Mouse (Mus musculus): ENCODE results near the gene Sox15. TPM values are rescaled to one million over a fixed set of nuclear protein-coding genes. Genes with fewer than 3 reads are reported as not detected.

The Sox15 gene
- polyA plus RNA-seq, 1 experiment from 2014 or later = not detected

DNA sequence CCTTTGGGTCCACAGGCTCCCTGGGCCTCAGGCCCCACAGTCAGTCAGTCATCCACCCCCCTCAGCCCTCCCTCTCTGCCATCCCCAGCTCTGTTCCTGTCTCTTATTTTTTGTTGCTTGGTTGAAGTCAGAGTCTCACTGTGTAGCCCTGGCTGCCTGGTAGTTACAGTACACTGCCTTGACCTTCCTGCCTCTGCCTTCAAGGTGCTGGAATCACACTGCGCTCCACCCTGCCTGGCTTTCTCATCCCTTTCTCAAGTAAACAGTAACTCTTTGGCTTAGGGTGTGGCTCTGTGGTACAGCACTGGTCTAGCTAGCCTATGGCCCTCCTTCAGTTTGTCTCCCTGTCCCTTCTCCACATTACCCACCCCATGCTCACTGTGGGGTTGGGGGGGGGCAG is 34.8 kb downstream of the Sox15 start:
- H3K9ac ChIP-seq (ENCODE audit: low read length) = no peak overlapping the region
- 95% methylated on average over 1 of the region's 1 CpGs for WGBS
- H3K27me3 ChIP-seq (ENCODE audit: control insufficient read depth, insufficient read depth, low read length) = no peaks in the 10 kb centered on the region
- H3K27ac ChIP-seq (ENCODE audit: low read length) = no peak overlapping the region
- H3K4me1 ChIP-seq (ENCODE audit: control insufficient read depth, insufficient read depth, low read length) = peaks cover 14% of the 10 kb centered on the region
- ATAC-seq (replicated peaks; ENCODE audit: extremely low read depth, insufficient read depth, low FRiP score) = no peak
- no peaks in the 10 kb centered on the region for H3K9me3 ChIP-seq (replicated peaks; ENCODE audit: control insufficient read depth, low read length)
- H3K36me3 ChIP-seq (ENCODE audit: control insufficient read depth, insufficient read depth) = no peaks in the 10 kb centered on the region
- no peak overlapping the region for H3K4me2 ChIP-seq (ENCODE audit: low read depth, low read length)
- H3K4me3 ChIP-seq (ENCODE audit: low read length) = no peak overlapping the region

- Histone ChIP-seq H3K9ac (ENCODE audit: low read length) (no peak overlapping the region), H3K4me3 (ENCODE audit: low read length) (no peak overlapping the region), H3K36me3 (ENCODE audit: control insufficient read depth, insufficient read depth) (no peaks in the 10 kb centered on the region), H3K27me3 (ENCODE audit: control insufficient read depth, insufficient read depth, low read length) (no peaks in the 10 kb centered on the region), H3K9me3 (replicated peaks; ENCODE audit: control insufficient read depth, low read length) (no peaks in the 10 kb centered on the region), H3K4me2 (ENCODE audit: low read depth, low read length) (no peak overlapping the region), H3K4me1 (ENCODE audit: control insufficient read depth, insufficient read depth, low read length) (peaks cover 11% of the 10 kb centered on the region), H3K27ac (ENCODE audit: low read length) (no peak overlapping the region)
- whole genome bisulfite sequencing = 65% methylated on average over 9 of the region's 9 CpGs
- no peak for ATAC-seq (replicated peaks; ENCODE audit: extremely low read depth, insufficient read depth, low FRiP score)
These were observed 37.2 kb downstream of the Sox15 start for GRCm38 (mm10) chr11:69692196-69692811.

DNA sequence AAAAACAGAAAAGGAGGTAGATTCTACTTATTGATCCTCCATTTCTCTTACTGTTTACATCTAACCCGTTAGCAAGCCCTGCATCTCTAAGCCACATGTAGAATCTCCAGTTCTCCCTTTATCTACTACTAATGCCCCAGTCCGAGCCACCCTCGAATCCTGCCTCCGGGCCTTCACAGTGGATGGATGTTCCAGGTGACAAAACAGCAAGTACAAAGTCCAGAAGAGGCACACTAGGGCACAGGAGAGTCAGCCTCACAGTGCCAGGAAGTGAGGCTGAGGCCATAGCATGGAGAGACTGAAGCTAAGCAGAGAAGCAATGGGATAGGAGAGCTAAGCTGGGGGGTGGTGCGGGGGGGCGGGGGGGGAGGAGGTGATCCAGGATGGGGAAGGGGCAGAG is 37.7 kb downstream of the Sox15 start:
- Histone ChIP-seq H3K9me3 (replicated peaks; ENCODE audit: control insufficient read depth, low read length) (no peaks in the 10 kb centered on the region), H3K36me3 (ENCODE audit: control insufficient read depth, insufficient read depth) (no peaks in the 10 kb centered on the region), H3K4me3 (ENCODE audit: low read length) (no peak overlapping the region), H3K4me2 (ENCODE audit: low read depth, low read length) (no peak overlapping the region), H3K27me3 (ENCODE audit: control insufficient read depth, insufficient read depth, low read length) (no peaks in the 10 kb centered on the region), H3K9ac (ENCODE audit: low read length) (no peak overlapping the region), H3K27ac (ENCODE audit: low read length) (no peak overlapping the region), H3K4me1 (ENCODE audit: control insufficient read depth, insufficient read depth, low read length) (peaks cover 11% of the 10 kb centered on the region)
- WGBS = 81% methylated on average over 6 of the region's 6 CpGs
- no peak for ATAC-seq (replicated peaks; ENCODE audit: extremely low read depth, insufficient read depth, low FRiP score)

- Histone ChIP-seq H3K36me3 (ENCODE audit: control insufficient read depth, insufficient read depth) (no peaks in the 10 kb centered on the region), H3K27me3 (ENCODE audit: control insufficient read depth, insufficient read depth, low read length) (no peaks in the 10 kb centered on the region), H3K4me3 (ENCODE audit: low read length) (no peak overlapping the region), H3K4me1 (ENCODE audit: control insufficient read depth, insufficient read depth, low read length) (peaks cover 11% of the 10 kb centered on the region), H3K4me2 (ENCODE audit: low read depth, low read length) (no peak overlapping the region), H3K9ac (ENCODE audit: low read length) (no peak overlapping the region), H3K9me3 (replicated peaks; ENCODE audit: control insufficient read depth, low read length) (no peaks in the 10 kb centered on the region), H3K27ac (ENCODE audit: low read length) (no peak overlapping the region)
- no peak for ATAC-seq (replicated peaks; ENCODE audit: extremely low read depth, insufficient read depth, low FRiP score)
- WGBS = 46% methylated on average over 11 of the region's 11 CpGs
These were observed 38.4 kb downstream of the Sox15 start for GRCm38 (mm10) chr11:69693421-69693965.

- Histone ChIP-seq H3K4me3 (ENCODE audit: low read length) (peak overlapping the region; percentile 72), H3K4me2 (ENCODE audit: low read depth, low read length) (peak overlapping the region; percentile 93), H3K9ac (ENCODE audit: low read length) (peak overlapping the region; percentile 90), H3K36me3 (ENCODE audit: control insufficient read depth, insufficient read depth) (no peaks in the 10 kb centered on the region), H3K27ac (ENCODE audit: low read length) (peak overlapping the region; percentile 83), H3K27me3 (ENCODE audit: control insufficient read depth, insufficient read depth, low read length) (no peaks in the 10 kb centered on the region), H3K4me1 (ENCODE audit: control insufficient read depth, insufficient read depth, low read length) (peaks cover 11% of the 10 kb centered on the region), H3K9me3 (replicated peaks; ENCODE audit: control insufficient read depth, low read length) (no peaks in the 10 kb centered on the region)
- WGBS = 28% methylated on average over 6 of the region's 6 CpGs
- no peak for ATAC-seq (replicated peaks; ENCODE audit: extremely low read depth, insufficient read depth, low FRiP score)
These were observed 39.9 kb downstream of the Sox15 start for GRCm38 (mm10) chr11:69695046-69695360.

- Histone ChIP-seq H3K27me3 (ENCODE audit: control insufficient read depth, insufficient read depth, low read length) (no peaks in the 10 kb centered on the region), H3K9ac (ENCODE audit: low read length) (peak within 1 kb of the TSS; percentile 90), H3K9me3 (replicated peaks; ENCODE audit: control insufficient read depth, low read length) (no peaks in the 10 kb centered on the region), H3K36me3 (ENCODE audit: control insufficient read depth, insufficient read depth) (no peaks in the 10 kb centered on the region), H3K4me2 (ENCODE audit: low read depth, low read length) (peak within 1 kb of the TSS; percentile 93), H3K27ac (ENCODE audit: low read length) (peak within 1 kb of the TSS; percentile 83), H3K4me3 (ENCODE audit: low read length) (peak within 1 kb of the TSS; percentile 72), H3K4me1 (ENCODE audit: control insufficient read depth, insufficient read depth, low read length) (peaks cover 13% of the 10 kb centered on the region)
- 4% methylated on average over 41 of the region's 41 CpGs for WGBS
- peak; percentile 79 for ATAC-seq (replicated peaks; ENCODE audit: extremely low read depth, insufficient read depth, low FRiP score)
These were observed 40.5 kb downstream of the Sox15 start, which contains the start of the genes Tnfsf12 and Tnfsfm13 for GRCm38 (mm10) chr11:69695361-69696181. Gene Tnfsf12, minus strand, starts transcription at chr11:69695849. Gene Tnfsfm13, minus strand, starts transcription at chr11:69696098.

DNA sequence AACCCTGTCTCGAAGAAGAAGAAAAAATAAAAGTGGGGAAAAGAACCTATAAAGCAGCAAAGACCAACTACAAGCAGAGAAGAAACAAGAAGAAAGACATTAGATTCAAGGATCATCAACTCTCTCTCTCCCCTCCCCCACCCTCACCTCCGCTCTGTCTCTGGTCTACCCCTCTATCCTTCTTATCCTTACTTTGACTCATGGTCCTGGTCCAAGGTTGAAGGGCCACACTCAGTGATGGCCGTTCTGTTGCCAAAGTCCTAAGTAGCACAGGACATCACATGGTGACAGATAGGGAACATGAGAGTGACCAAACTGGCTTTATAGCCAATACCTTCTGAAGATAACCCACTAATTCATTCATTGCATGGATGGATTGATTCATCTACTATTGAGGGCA is 42.3 kb downstream of the Sox15 start:
- H3K36me3 ChIP-seq (ENCODE audit: control insufficient read depth, insufficient read depth) = no peaks in the 10 kb centered on the region
- H3K4me3 ChIP-seq (ENCODE audit: low read length) = no peak overlapping the region
- ATAC-seq (replicated peaks; ENCODE audit: extremely low read depth, insufficient read depth, low FRiP score) = no peak
- no peak overlapping the region for H3K27ac ChIP-seq (ENCODE audit: low read length)
- no peak overlapping the region for H3K9ac ChIP-seq (ENCODE audit: low read length)
- no peak overlapping the region for H3K4me2 ChIP-seq (ENCODE audit: low read depth, low read length)
- no peaks in the 10 kb centered on the region for H3K9me3 ChIP-seq (replicated peaks; ENCODE audit: control insufficient read depth, low read length)
- H3K4me1 ChIP-seq (ENCODE audit: control insufficient read depth, insufficient read depth, low read length) = peaks cover 13% of the 10 kb centered on the region
- WGBS = 88% methylated on average over 3 of the region's 3 CpGs
- no peaks in the 10 kb centered on the region for H3K27me3 ChIP-seq (ENCODE audit: control insufficient read depth, insufficient read depth, low read length)

DNA sequence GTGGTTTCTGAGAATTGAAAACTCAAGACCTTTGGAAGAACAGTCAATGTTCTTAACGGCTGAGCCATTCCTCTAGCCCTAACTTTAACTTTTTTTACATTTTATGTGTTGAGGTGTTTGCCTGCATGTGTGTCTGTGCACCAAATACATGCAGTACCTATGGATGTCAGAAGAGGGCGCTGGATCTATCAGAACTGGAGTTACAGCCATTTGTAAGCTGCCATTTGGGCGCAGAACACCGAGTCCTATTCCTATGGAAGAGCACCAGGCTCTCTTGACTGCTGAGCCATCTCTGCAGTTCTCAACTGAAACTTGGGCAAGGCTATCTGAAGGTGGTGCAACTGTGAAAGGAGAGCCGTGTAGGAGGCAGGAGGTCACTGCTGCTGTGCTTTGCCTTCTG is 43.5 kb downstream of the Sox15 start:
- no peak overlapping the region for H3K4me2 ChIP-seq (ENCODE audit: low read depth, low read length)
- no peak overlapping the region for H3K27ac ChIP-seq (ENCODE audit: low read length)
- ATAC-seq (replicated peaks; ENCODE audit: extremely low read depth, insufficient read depth, low FRiP score) = no peak
- no peak overlapping the region for H3K9ac ChIP-seq (ENCODE audit: low read length)
- H3K4me1 ChIP-seq (ENCODE audit: control insufficient read depth, insufficient read depth, low read length) = peaks cover 13% of the 10 kb centered on the region
- H3K27me3 ChIP-seq (ENCODE audit: control insufficient read depth, insufficient read depth, low read length) = no peaks in the 10 kb centered on the region
- no peak overlapping the region for H3K4me3 ChIP-seq (ENCODE audit: low read length)
- WGBS = 65% methylated on average over 5 of the region's 5 CpGs
- H3K9me3 ChIP-seq (replicated peaks; ENCODE audit: control insufficient read depth, low read length) = no peaks in the 10 kb centered on the region
- H3K36me3 ChIP-seq (ENCODE audit: control insufficient read depth, insufficient read depth) = no peaks in the 10 kb centered on the region

- Histone ChIP-seq H3K36me3 (ENCODE audit: control insufficient read depth, insufficient read depth) (no peaks in the 10 kb centered on the region), H3K9me3 (replicated peaks; ENCODE audit: control insufficient read depth, low read length) (no peaks in the 10 kb centered on the region), H3K4me2 (ENCODE audit: low read depth, low read length) (no peak overlapping the region), H3K27ac (ENCODE audit: low read length) (no peak overlapping the region), H3K27me3 (ENCODE audit: control insufficient read depth, insufficient read depth, low read length) (no peaks in the 10 kb centered on the region), H3K4me3 (ENCODE audit: low read length) (no peak overlapping the region), H3K4me1 (ENCODE audit: control insufficient read depth, insufficient read depth, low read length) (peaks cover 13% of the 10 kb centered on the region), H3K9ac (ENCODE audit: low read length) (no peak overlapping the region)
- WGBS = 21% methylated on average over 1 of the region's 1 CpGs
- no peak for ATAC-seq (replicated peaks; ENCODE audit: extremely low read depth, insufficient read depth, low FRiP score)
These were observed 44.5 kb downstream of the Sox15 start for GRCm38 (mm10) chr11:69699595-69699994.
